Mouse (Mus musculus): Measurements from ENCODE around the gene Lancl3.
A peak's percentile ranks its signal among the peaks of the same experiment; 100 is the strongest.
"Not testable (repeated sequence)": the region's sequence is repeated elsewhere in the genome, so short reads cannot be mapped to it uniquely, and the experiment has no call there.

Lancl3 gene

GRCm38 (mm10) chrX:9259267-9259666 lies 59.6 kb downstream of the Lancl3 start:
- DNase-seq (ENCODE audit: low read depth, low spot score): no peak

GRCm38 (mm10) chrX:9271112-9271511 lies 71.4 kb downstream of the Lancl3 start:
- DNase-seq (ENCODE audit: low read depth, low spot score): no peak

- DNase-seq (ENCODE audit: low read depth, low spot score): no peak
Observed at GRCm38 (mm10) chrX:9271947-9272459, 72.3 kb downstream of the Lancl3 start.

- DNase-seq (ENCODE audit: low read depth, low spot score): peak; percentile 50
Observed at GRCm38 (mm10) chrX:9272460-9273361, 73.0 kb downstream of the Lancl3 start, which contains the start of gene Xk. Xk (plus strand) TSS chrX:9272756.

GRCm38 (mm10) chrX:9273377-9274002 lies 73.8 kb downstream of the Lancl3 start:
- DNase-seq (ENCODE audit: low read depth, low spot score): no peak

- no peak for DNase-seq (ENCODE audit: low read depth, low spot score)
Observed at GRCm38 (mm10) chrX:9274321-9274720, 74.6 kb downstream of the Lancl3 start.

GRCm38 (mm10) chrX:9283464-9283863 lies 83.8 kb downstream of the Lancl3 start, which contains the start of gene H2al1m:
H2al1m (plus strand) TSS chrX:9283764.
- DNase-seq (ENCODE audit: low read depth, low spot score): not testable (repeated sequence)

GRCm38 (mm10) chrX:9293140-9293829 lies 93.6 kb downstream of the Lancl3 start:
- DNase-seq (ENCODE audit: low read depth, low spot score): not testable (repeated sequence)

- no peak for DNase-seq (ENCODE audit: low read depth, low spot score)
Observed at GRCm38 (mm10) chrX:9298413-9298864, 98.7 kb downstream of the Lancl3 start.

GRCm38 (mm10) chrX:9302791-9303190 lies 103.1 kb downstream of the Lancl3 start:
- DNase-seq (ENCODE audit: low read depth, low spot score): no peak

- no peak for DNase-seq (ENCODE audit: low read depth, low spot score)
Observed at GRCm38 (mm10) chrX:9303455-9303854, 103.8 kb downstream of the Lancl3 start.

GRCm38 (mm10) chrX:9316457-9316856 lies 116.8 kb downstream of the Lancl3 start:
- not testable (repeated sequence) for DNase-seq (ENCODE audit: low read depth, low spot score)

All from mesoderm, embryonic 11.5 days (tissue).